Mouse (Mus musculus): ENCODE measurements around the gene Sh2d2a. TPM values are rescaled to one million over a fixed set of nuclear protein-coding genes. Genes with fewer than 3 reads are reported as not detected.
"Not testable (repeated sequence)": the region's sequence is repeated elsewhere in the genome, so short reads cannot be mapped to it uniquely, and the experiment has no call there.

Sh2d2a gene
- polyA plus RNA-seq, 1 experiment from 2014 or later, result 0.36 TPM

DNA sequence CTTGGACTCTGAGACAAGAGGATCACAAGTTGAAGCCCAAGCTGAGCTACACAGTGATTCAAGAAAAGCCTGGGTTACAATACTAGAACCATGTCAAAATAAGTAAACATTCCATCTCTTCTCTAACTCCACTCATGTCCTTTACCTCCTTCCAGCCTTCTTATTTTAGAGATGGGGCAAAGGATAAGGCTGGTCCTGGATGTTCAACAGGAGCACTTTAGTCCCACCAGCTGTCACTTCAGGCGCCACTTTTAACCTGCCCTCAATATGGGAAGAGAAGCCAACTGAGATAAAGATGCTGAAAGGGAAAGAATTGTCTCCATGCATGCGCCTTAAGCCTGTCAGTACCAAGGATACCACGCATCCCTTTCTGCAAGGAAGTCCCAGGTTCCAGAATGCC lies 37.7 kb downstream of the Sh2d2a start:
- Histone ChIP-seq H3K4me2 (ENCODE audit: low read depth, low read length) (peak overlapping the region; percentile 97), H3K4me1 (replicated peaks; ENCODE audit: control insufficient read depth, insufficient read depth, low read length) (peaks cover 16% of the 10 kb centered on the region), H3K9me3 (ENCODE audit: control insufficient read depth, low read length) (peaks cover 6% of the 10 kb centered on the region; the same call in 1 of the 2 replicates), H3K27me3 (ENCODE audit: control insufficient read depth, insufficient read depth, low read depth, low read length) (no peaks in the 10 kb centered on the region), H3K27ac (ENCODE audit: low read length) (peak overlapping the region; percentile 93), H3K9ac (ENCODE audit: low read length) (peak overlapping the region; percentile 98), H3K36me3 (ENCODE audit: control insufficient read depth, insufficient read depth, low read length) (peaks cover 9% of the 10 kb centered on the region), H3K4me3 (ENCODE audit: low read length) (peak overlapping the region; percentile 100)
- no peak for ATAC-seq (ENCODE audit: low read depth)
- 3% methylated on average over 3 of the region's 3 CpGs for whole genome bisulfite sequencing

DNA sequence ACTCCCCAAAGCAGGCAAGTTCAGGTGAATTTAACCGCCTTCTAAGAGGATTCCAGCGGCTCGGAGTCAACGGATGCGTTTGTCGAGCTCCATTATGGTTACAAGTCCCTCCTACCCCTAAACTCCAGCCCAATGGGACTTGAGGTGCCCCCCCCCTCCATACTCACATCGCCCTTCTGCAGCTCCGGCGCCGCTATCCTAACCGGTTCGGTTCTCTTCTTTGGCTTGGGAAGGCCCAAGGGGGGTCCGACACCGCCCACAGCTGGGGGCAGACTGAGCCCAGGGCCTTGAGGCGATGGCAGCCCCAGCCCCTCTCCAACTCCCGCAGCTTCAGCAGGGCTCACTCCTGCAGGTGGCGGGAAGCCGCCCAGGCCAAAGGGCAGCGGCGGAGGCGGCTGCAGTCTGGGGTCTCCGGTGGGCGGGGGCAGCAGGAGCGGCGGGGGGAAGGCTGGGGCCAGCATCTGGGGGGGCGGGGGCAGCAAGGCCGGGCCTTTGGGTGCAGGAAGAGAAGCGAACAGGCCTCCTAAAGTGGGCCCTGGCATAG lies 38.2 kb downstream of the Sh2d2a start:
- WGBS, result 0% methylated on average over 24 of the region's 28 CpGs
- Histone ChIP-seq H3K4me1 (replicated peaks; ENCODE audit: control insufficient read depth, insufficient read depth, low read length) (peaks cover 16% of the 10 kb centered on the region), H3K4me2 (ENCODE audit: low read depth, low read length) (peak overlapping the region; percentile 97)

DNA sequence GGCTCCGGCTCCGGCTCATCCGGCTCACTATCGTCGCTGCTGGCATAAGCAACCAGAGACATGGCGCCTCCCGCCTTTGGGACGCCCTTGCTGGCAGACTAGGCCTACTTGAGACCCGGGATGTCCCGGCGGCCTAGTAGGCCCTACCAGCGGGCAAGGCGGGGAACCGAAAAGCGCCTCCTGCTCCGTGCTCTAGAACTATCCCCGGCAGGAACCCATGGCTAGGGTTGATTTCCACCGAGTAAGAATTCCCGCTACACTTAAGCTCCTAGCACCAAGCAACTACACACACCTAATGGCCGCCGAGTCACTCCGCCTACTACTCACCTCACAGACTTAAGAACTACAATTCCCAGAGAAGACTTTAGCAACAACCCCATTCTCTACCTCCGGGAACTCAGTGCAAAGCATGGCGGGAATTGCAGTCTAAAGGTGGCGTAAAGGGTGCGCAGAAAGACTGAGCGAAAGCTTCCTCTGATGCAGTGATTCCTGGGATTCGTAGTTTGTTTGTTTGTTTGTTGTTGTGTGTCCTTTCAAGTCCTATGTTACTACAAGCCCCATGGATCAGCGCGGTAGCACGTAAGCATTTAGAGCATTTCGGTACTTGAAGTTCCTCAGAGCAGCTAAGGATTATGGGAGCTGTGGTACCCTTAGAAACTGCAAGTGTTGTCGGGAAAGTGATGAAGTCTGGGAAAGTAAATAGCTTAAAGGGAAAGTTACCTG lies 38.9 kb downstream of the Sh2d2a start, which contains the start of gene Prcc:
TSS of gene Prcc (minus strand) at position 328 of the 723 bp plus-strand sequence.
- under 1% methylated on average over 33 of the region's 33 CpGs for WGBS
- peak within 1 kb of the TSS; percentile 93 for H3K27ac ChIP-seq (ENCODE audit: low read length)
- H3K36me3 ChIP-seq (ENCODE audit: control insufficient read depth, insufficient read depth, low read length), result peaks cover 6% of the 10 kb centered on the region
- peaks cover 16% of the 10 kb centered on the region for H3K4me1 ChIP-seq (replicated peaks; ENCODE audit: control insufficient read depth, insufficient read depth, low read length)
- ATAC-seq (ENCODE audit: low read depth), result peak; percentile 98
- H3K4me2 ChIP-seq (ENCODE audit: low read depth, low read length), result peak within 1 kb of the TSS; percentile 97
- H3K4me3 ChIP-seq (ENCODE audit: low read length), result peak within 1 kb of the TSS; percentile 100
- no peaks in the 10 kb centered on the region for H3K27me3 ChIP-seq (ENCODE audit: control insufficient read depth, insufficient read depth, low read depth, low read length)
- peaks cover 6% of the 10 kb centered on the region; the same call in 1 of the 2 replicates for H3K9me3 ChIP-seq (ENCODE audit: control insufficient read depth, low read length)
- H3K9ac ChIP-seq (ENCODE audit: low read length), result peak within 1 kb of the TSS; percentile 98

More for the DNA sequence above, 38.2 kb downstream of the Sh2d2a start:
- Histone ChIP-seq H3K9ac (ENCODE audit: low read length) (peak overlapping the region; percentile 98), H3K4me3 (ENCODE audit: low read length) (peak overlapping the region; percentile 100), H3K36me3 (ENCODE audit: control insufficient read depth, insufficient read depth, low read length) (peaks cover 8% of the 10 kb centered on the region), H3K27me3 (ENCODE audit: control insufficient read depth, insufficient read depth, low read depth, low read length) (no peaks in the 10 kb centered on the region), H3K27ac (ENCODE audit: low read length) (peak overlapping the region; percentile 93), H3K9me3 (ENCODE audit: control insufficient read depth, low read length) (peaks cover 6% of the 10 kb centered on the region; the same call in 1 of the 2 replicates)
- peak; percentile 2; the same call in 1 of the 2 replicates for ATAC-seq (ENCODE audit: low read depth)

DNA sequence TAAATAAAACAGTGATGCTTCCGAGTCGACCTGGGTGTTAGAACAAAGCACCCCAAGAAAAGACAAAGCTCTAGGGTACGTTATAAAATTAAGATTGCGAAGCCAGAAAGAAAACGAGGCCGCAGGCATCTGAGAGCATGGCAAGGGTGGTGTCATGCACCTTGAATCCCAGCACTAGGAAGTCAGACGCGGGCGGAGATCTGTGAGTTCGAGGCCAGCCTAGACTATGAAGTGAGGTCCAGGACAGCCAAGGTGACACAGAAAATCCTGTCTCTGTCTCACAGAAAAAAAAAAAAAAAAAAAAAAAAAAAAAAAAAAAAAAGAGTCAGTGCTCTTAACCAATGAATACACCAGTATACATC lies 39.4 kb downstream of the Sh2d2a start:
- Histone ChIP-seq H3K9ac (ENCODE audit: low read length) (peak overlapping the region; percentile 55), H3K9me3 (ENCODE audit: control insufficient read depth, low read length) (peaks cover 6% of the 10 kb centered on the region; the same call in 1 of the 2 replicates), H3K27ac (ENCODE audit: low read length) (no peak overlapping the region), H3K4me3 (ENCODE audit: low read length) (peak overlapping the region; percentile 100), H3K4me1 (replicated peaks; ENCODE audit: control insufficient read depth, insufficient read depth, low read length) (peaks cover 16% of the 10 kb centered on the region), H3K27me3 (ENCODE audit: control insufficient read depth, insufficient read depth, low read depth, low read length) (no peaks in the 10 kb centered on the region), H3K36me3 (ENCODE audit: control insufficient read depth, insufficient read depth, low read length) (peaks cover 2% of the 10 kb centered on the region; the same call in 1 of the 2 replicates), H3K4me2 (ENCODE audit: low read depth, low read length) (peak overlapping the region; percentile 44)
- ATAC-seq (ENCODE audit: low read depth), result peak; percentile 13
- 8% methylated on average over 10 of the region's 10 CpGs for WGBS

DNA sequence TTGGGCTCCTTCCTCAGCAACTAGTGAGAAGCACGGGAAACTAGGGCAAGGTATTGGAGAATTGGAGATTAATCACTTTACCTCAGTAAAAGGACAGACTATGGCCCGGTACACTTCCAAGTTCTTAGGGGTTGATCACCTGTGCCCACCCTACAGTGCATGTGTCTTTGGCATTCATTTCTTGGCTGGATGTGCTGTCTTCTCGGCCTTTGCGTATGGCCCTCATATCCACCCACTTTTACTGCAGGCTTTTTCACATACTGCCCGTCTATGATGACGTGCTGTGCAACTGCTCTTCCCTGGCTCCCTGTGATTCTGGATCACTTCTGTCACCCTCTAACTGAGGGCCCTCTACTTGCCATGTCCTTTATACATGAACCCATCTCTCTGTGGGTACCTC lies 39.9 kb downstream of the Sh2d2a start:
- H3K4me3 ChIP-seq (ENCODE audit: low read length), result peak overlapping the region; percentile 100
- no peaks in the 10 kb centered on the region for H3K36me3 ChIP-seq (ENCODE audit: control insufficient read depth, insufficient read depth, low read length)
- peaks cover 6% of the 10 kb centered on the region; the same call in 1 of the 2 replicates for H3K9me3 ChIP-seq (ENCODE audit: control insufficient read depth, low read length)
- H3K9ac ChIP-seq (ENCODE audit: low read length), result peak overlapping the region; percentile 55
- WGBS, result 85% methylated on average over 6 of the region's 6 CpGs
- H3K27ac ChIP-seq (ENCODE audit: low read length), result no peak overlapping the region
- no peak for ATAC-seq (ENCODE audit: low read depth)
- H3K27me3 ChIP-seq (ENCODE audit: control insufficient read depth, insufficient read depth, low read depth, low read length), result no peaks in the 10 kb centered on the region
- H3K4me2 ChIP-seq (ENCODE audit: low read depth, low read length), result peak overlapping the region; percentile 44
- peaks cover 16% of the 10 kb centered on the region for H3K4me1 ChIP-seq (replicated peaks; ENCODE audit: control insufficient read depth, insufficient read depth, low read length)

DNA sequence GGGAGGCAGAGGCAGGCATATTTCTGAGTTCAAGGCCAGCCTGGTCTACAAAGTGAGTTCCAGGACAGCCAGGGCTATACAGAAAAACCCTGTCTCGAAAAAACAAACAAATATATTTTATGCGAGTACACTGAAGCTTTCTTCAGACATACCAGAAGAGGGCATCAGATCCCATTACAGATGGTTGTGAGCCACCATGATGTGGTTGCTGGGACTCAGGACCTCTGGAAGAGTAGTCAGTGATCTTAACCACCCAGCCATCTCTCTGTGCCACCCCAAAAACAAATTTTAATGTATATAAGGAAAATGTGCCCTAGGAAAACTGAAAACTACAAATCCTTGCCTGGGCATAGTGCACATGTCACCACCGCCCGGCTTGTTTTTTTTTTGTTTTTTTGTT lies 40.8 kb downstream of the Sh2d2a start:
- not testable (repeated sequence) for H3K4me2 ChIP-seq (ENCODE audit: low read depth, low read length); H3K9ac ChIP-seq (ENCODE audit: low read length); ATAC-seq (ENCODE audit: low read depth); H3K36me3 ChIP-seq (ENCODE audit: control insufficient read depth, insufficient read depth, low read length); H3K9me3 ChIP-seq (ENCODE audit: control insufficient read depth, low read length); H3K27ac ChIP-seq (ENCODE audit: low read length); H3K27me3 ChIP-seq (ENCODE audit: control insufficient read depth, insufficient read depth, low read depth, low read length); H3K4me3 ChIP-seq (ENCODE audit: low read length)
- H3K4me1 ChIP-seq (replicated peaks; ENCODE audit: control insufficient read depth, insufficient read depth, low read length), result peaks cover 16% of the 10 kb centered on the region
- 83% methylated on average over 4 of the region's 4 CpGs for WGBS

DNA sequence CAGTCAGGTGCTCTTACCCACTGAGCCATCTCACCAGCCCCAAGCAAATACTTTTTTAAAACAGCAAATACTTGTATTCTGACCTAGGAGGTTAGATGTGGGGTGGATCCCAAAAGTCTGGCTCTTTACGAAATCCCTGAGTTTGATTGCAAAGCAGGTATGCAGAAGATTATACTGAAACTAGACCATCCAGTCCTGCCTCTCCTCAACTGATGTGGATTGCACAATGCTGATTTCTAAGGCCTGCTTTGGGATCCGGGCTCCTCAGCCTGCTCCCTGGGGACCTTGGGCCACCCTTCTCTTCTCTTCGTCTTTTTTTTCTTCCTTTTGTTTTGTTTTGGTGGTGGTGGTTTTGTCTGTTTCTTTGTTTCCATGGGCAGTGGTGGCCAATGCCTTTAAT lies 44.9 kb downstream of the Sh2d2a start:
- WGBS, result 58% methylated on average over 3 of the region's 3 CpGs
- H3K27me3 ChIP-seq (ENCODE audit: control insufficient read depth, insufficient read depth, low read depth, low read length), result no peaks in the 10 kb centered on the region
- no peak overlapping the region for H3K27ac ChIP-seq (ENCODE audit: low read length)
- peaks cover 6% of the 10 kb centered on the region; the same call in 1 of the 2 replicates for H3K9me3 ChIP-seq (ENCODE audit: control insufficient read depth, low read length)
- no peak overlapping the region for H3K4me2 ChIP-seq (ENCODE audit: low read depth, low read length)
- no peaks in the 10 kb centered on the region for H3K4me1 ChIP-seq (replicated peaks; ENCODE audit: control insufficient read depth, insufficient read depth, low read length)
- no peak overlapping the region for H3K9ac ChIP-seq (ENCODE audit: low read length)
- ATAC-seq (ENCODE audit: low read depth), result no peak
- no peaks in the 10 kb centered on the region for H3K36me3 ChIP-seq (ENCODE audit: control insufficient read depth, insufficient read depth, low read length)
- no peak overlapping the region for H3K4me3 ChIP-seq (ENCODE audit: low read length)

DNA sequence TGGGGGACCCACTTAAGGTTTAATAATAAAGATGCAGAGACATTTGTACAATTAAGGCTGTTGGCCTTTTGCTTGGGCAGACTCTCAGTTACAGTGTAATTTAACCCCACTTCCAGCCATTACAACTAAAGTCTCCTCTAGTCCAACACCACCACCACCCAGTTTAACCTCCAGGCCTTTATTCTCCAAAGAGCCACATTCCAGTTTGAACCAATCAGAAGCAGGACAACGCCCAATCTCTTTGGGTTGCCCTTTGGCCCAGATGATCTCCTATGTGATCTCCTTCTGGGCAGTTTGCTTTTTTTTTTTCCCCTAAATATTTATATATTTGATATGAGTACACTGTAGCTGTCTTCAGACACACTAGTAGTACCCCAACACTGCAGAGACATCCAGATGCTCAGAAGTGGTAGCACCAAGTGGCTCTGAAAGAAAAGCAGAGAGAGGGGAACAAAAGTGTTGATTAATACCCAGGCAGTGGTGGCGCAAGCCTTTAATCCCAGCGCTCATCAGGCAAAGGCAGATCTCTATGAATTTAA lies 46.9 kb downstream of the Sh2d2a start:
- 69% methylated on average over 3 of the region's 3 CpGs for WGBS
- Histone ChIP-seq H3K4me2 (ENCODE audit: low read depth, low read length) (no peak overlapping the region), H3K36me3 (ENCODE audit: control insufficient read depth, insufficient read depth, low read length) (no peaks in the 10 kb centered on the region)

DNA sequence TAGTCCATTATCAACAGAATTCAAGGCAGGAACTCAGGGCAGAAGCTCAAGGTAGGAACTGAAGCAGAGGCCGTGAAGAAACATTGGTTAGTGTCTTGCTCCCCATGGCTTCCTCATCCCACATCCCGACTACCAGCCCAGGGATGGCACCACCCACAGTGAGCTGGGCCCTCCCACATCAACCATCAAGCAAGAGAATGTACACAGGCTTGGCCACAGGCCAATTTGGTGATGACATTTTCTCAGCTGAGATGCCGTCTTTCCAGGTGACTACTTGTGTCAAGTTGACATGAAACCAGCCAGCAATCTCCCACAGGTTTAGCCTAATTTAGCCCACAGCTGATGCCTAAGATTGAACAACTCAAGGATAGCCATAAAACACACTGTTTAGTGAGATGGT lies 52.7 kb downstream of the Sh2d2a start:
- no peaks in the 10 kb centered on the region for H3K9me3 ChIP-seq (ENCODE audit: control insufficient read depth, low read length)
- H3K27me3 ChIP-seq (ENCODE audit: control insufficient read depth, insufficient read depth, low read depth, low read length), result no peaks in the 10 kb centered on the region
- H3K27ac ChIP-seq (ENCODE audit: low read length), result no peak overlapping the region
- H3K36me3 ChIP-seq (ENCODE audit: control insufficient read depth, insufficient read depth, low read length), result no peaks in the 10 kb centered on the region
- ATAC-seq (ENCODE audit: low read depth), result no peak
- H3K9ac ChIP-seq (ENCODE audit: low read length), result no peak overlapping the region
- no peak overlapping the region for H3K4me3 ChIP-seq (ENCODE audit: low read length)
- no peaks in the 10 kb centered on the region for H3K4me1 ChIP-seq (replicated peaks; ENCODE audit: control insufficient read depth, insufficient read depth, low read length)
- 63% methylated on average over 3 of the region's 3 CpGs for WGBS
- no peak overlapping the region for H3K4me2 ChIP-seq (ENCODE audit: low read depth, low read length)

More for the DNA sequence above, 46.9 kb downstream of the Sh2d2a start:
- Histone ChIP-seq H3K4me1 (replicated peaks; ENCODE audit: control insufficient read depth, insufficient read depth, low read length) (no peaks in the 10 kb centered on the region), H3K9ac (ENCODE audit: low read length) (no peak overlapping the region), H3K4me3 (ENCODE audit: low read length) (no peak overlapping the region), H3K9me3 (ENCODE audit: control insufficient read depth, low read length) (0 out of 2 replicates have a peak, but pooled peaks cover 4% of the 10 kb centered on the region), H3K27ac (ENCODE audit: low read length) (no peak overlapping the region), H3K27me3 (ENCODE audit: control insufficient read depth, insufficient read depth, low read depth, low read length) (no peaks in the 10 kb centered on the region)
- no peak for ATAC-seq (ENCODE audit: low read depth)
